Mouse (Mus musculus): ENCODE measurements around the gene Ccnb1ip1.

Ccnb1ip1 gene

DNA sequence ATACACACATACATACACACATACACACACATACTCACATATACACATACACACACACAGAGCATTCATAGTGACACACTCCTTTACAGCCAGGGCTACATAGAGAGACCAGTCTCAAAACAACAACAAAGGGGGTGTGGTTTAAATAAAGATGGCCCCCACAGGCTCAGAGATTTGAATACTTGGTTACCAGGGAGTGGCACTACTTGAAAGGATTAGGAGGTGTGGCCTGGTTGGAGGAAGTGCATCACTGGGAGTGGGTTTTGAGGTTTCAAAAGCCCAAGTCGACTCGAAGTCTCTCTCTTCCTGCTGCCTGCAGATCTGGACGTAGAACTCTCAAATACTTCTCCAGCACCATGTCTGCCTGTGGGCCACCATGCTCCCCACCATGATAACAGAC is 25.4 kb downstream of the Ccnb1ip1 start:
- DNase-seq, result no peak

DNA sequence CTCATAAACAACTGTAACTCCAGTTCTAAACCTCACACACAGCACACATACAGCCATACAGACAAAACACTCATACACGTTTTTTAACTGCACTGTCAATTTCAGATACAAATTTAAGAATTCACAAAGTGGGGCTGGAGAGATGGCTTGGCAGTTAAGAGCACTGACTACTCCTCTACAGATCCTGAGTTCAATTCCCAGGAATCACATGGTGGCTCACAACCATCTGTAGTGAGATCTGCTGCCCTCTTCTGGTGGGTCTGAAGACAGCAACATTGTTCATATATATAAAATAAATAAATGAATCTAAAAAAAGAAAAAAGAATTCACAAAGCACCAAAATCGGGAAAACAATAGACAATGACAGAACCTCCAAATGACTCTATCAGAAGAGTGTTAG is 36.2 kb downstream of the Ccnb1ip1 start:
- no peak for DNase-seq

DNA sequence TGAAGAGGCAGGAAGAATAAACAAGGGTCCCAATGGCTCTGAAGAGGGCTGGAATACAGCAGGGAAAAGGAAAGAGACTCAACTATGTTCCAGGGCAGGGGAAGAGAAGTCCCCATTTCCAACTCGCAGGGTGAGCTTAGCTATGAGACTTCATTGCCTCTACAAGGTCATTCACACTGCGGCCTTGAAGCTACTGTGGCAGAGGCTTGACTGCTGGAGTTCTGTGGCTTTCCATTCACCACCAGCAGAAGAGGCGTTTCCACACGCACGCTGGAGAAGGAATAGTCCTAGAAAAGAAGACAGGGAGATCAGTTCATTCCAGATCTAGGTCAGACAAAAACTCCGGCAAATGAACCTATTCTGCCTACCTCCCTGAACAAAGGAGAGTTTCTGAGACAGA is 41.8 kb downstream of the Ccnb1ip1 start:
- no peak for DNase-seq

DNA sequence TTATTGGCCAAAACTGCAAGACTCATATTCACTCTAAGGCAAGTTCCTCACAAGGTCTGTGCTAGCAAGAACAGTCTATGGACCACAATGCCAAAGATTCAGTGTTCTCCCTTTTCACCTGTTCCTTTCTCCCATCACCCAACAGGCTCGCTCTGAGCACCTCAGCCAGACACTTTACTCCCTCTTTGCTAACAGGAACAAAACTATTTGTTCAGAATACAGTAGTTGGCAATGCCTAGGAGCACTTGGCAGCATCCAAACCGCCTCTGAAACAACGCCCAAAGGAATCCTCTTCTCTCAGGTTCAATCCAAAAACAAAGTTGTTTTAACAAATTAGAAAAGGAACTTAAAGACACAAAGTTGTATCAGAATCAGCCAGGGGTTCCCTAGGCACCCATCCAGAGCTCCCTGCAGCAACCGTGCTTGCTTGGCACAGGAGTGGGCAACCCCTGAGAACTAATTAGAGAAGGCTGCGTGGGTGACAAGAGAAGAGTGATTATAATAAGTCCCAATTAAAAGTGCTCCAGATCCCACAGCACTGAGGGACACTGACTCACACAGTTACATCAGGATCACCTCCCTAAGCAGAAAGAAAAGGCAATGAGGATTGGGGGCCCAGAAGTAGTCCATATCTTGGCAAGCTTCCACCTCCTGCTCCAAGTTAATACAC is 49.0 kb downstream of the Ccnb1ip1 start:
- DNase-seq, result no peak

- DNase-seq, result no peak
Measured at GRCm38 (mm10) chr14:50744994-50745393, 62.5 kb downstream of the Ccnb1ip1 start, which contains the start of gene Olfr749. TSS of gene Olfr749 (minus strand) at chr14:50745094.

DNA sequence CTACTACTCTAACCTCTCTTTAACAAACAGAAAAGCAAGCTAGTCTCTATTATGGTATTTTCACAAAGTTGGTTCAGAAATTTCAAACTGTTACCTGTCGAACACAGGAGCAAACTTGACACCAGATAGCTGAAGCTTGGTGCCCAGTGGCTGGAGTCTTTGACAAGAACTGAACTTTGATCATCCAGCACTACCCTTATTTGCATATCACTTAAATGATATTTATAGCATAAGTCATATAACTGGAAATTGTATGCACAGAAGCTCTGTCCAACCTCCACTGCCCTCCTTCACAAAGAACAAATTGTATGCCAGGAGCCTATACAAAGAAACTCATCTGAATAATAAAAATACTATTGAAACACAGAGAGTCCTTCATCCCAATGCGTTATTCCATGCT is 65.9 kb downstream of the Ccnb1ip1 start:
- DNase-seq, result no peak

DNA sequence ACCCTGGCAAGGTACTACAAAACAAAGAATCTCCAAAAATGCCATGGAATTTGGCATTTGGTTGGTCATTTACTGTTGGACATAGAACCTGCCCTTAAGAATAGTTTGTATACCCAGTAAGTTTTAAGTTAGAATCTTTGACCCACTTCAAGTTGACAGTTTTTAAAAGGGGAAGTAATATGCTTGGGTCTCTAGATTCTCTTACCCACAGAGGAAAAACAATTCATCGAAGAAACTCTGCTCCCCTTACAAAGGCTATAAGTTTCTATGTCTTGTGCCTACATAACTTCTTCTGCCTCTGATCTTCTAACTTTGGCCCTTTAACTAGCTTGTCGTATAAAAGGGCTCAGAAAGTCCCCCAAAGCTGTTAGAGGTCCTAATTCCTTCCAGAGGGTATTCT is 67.2 kb downstream of the Ccnb1ip1 start:
- no peak for DNase-seq
